Mouse (Mus musculus) liver, postnatal 0 days (tissue): ENCODE results near the gene Fryl.

Source experiments
- CTCF ChIP-seq: sonication (generic); IDR thresholded peaks from 2 replicates; pipeline ENCODE4 v1.5.1; 2016; ENCODE audit warnings: antibody characterized with exemption, low read depth
- EP300 ChIP-seq: IDR thresholded peaks from 2 replicates; pipeline ENCODE4 v1.6.1; 2016; ENCODE audit warnings: antibody characterized with exemption, low read depth, mild to moderate bottlenecking

DNA sequence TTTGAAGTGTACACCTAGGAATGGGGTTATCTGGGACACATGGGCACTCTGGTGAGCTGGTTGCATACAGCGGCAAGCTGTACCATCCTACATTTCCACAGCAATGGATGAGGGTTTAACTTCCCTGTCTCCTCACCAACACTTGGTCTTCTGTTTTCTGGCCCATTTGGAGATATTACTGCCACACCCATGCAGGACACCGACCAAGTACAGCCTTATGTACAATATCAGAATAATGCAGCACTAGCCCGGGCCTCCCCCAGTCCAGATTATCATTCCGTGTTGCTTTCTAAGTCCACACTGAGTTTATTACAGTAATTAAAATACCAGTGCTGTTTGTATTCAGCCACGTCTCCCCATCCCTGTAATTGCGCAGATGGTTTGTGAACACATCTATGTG lies 10.0 kb downstream of the Fryl start:
- TF ChIP-seq CTCF: no peak
- no peak for TF ChIP-seq EP300
